Mouse (Mus musculus): Measurements from ENCODE around the gene Ifi203. TPM values are rescaled to one million over a fixed set of nuclear protein-coding genes. Genes with fewer than 3 reads are reported as not detected.

Ifi203 gene
- 100 to 1,000 TPM; 293 to 314 TPM for polyA plus RNA-seq (2017; shearing (Covaris generic))

GRCm38 (mm10) chr1:173941924-173942779 is at the start of gene Ifi203, which contains the start of gene Mndal:
Gene Ifi203 (minus strand): TSS chr1:173942672.
Gene Mndal (minus strand): TSS chr1:173942491.

GRCm38 (mm10) chr1:173982694-173983305 is 40.3 kb upstream of the Ifi203 start, which contains the start of gene Ifi202b:
Gene Ifi202b (minus strand): TSS chr1:173982744.

GRCm38 (mm10) chr1:173912548-173913255 is 29.8 kb downstream of the Ifi203 start, which contains the start of gene Ifi211:
Gene Ifi211 (minus strand): TSS chr1:173913046.

Other genes with a start within 250 kb of the Ifi203 start
- under 1 TPM in 1 of 2 experiments, not detected in 1; 0.87 TPM for gene Ifi207, start 200.9 kb downstream of the Ifi203 start, polyA plus RNA-seq (2017; shearing (Covaris generic))
- 1 to 10 TPM in 1 of 2 experiments, under 1 TPM in 1; 0.30 to 1.4 TPM for gene Ifi204, start 175.7 kb downstream of the Ifi203 start, polyA plus RNA-seq (2017; shearing (Covaris generic))
- 1 to 10 TPM; 1.2 to 4.0 TPM for gene Ifi211, start 29.6 kb downstream of the Ifi203 start, polyA plus RNA-seq (2017; shearing (Covaris generic))
- 100 to 1,000 TPM; 354 to 399 TPM for gene Mndal, start 181 bp downstream of the Ifi203 start, polyA plus RNA-seq (2017; shearing (Covaris generic))
- gene Ifi202b, start 40.1 kb upstream of the Ifi203 start, polyA plus RNA-seq (2017; shearing (Covaris generic)) = not detected
- under 1 TPM in 1 of 2 experiments, not detected in 1; 0.11 TPM for gene Ifi205, start 89.1 kb upstream of the Ifi203 start, polyA plus RNA-seq (2017; shearing (Covaris generic))
- under 1 TPM; 0.13 to 0.55 TPM for gene Olfr433, start 98.0 kb upstream of the Ifi203 start, polyA plus RNA-seq (2017; shearing (Covaris generic))
- under 1 TPM in 1 of 2 experiments, not detected in 1; 0.40 TPM for gene Olfr432, start 106.5 kb upstream of the Ifi203 start, polyA plus RNA-seq (2017; shearing (Covaris generic))
- gene Olfr430, start 123.9 kb upstream of the Ifi203 start, polyA plus RNA-seq (2017; shearing (Covaris generic)) = not detected
- gene Olfr429, start 141.7 kb upstream of the Ifi203 start, polyA plus RNA-seq (2017; shearing (Covaris generic)) = not detected
- under 1 TPM in 1 of 2 experiments, not detected in 1; 0.40 TPM for gene Olfr427, start 154.2 kb upstream of the Ifi203 start, polyA plus RNA-seq (2017; shearing (Covaris generic))
- gene Olfr231, start 178.5 kb upstream of the Ifi203 start, polyA plus RNA-seq (2017; shearing (Covaris generic)) = not detected
- gene Olfr424, start 188.8 kb upstream of the Ifi203 start, polyA plus RNA-seq (2017; shearing (Covaris generic)) = under 1 TPM; 0.12 to 0.50 TPM
- gene Olfr420, start 213.0 kb upstream of the Ifi203 start, polyA plus RNA-seq (2017; shearing (Covaris generic)) = not detected
- gene Spta1, start 230.1 kb upstream of the Ifi203 start, polyA plus RNA-seq (2017; shearing (Covaris generic)) = under 1 TPM; 0.07 to 0.23 TPM

Measured in inflammation-experienced regulatory T-cells (primary cell).